In genomic region chr1:171195046-171195822, GRCm38 (mm10) we compare ENCODE assay signal across 9 mouse cellular contexts. TPM values are rescaled to one million over a fixed set of nuclear protein-coding genes. Genes with fewer than 3 reads are reported as not detected.
DNase-seq lines count a peak whose midpoint lies in the region; ATAC-seq and TF ChIP-seq lines count a peak whose summit lies in the region.
"Had no signal": no experiment of that assay in that cellular context is flagged by ENCODE, and none has a peak within 500 bp of the region (broad histone marks: within the 10 kb centered on the region; RNA-seq: fewer than 3 reads in every experiment).

No protein-coding gene starts in this region.

- H3K4me2 ChIP-seq in heart, embryonic 14.5 days (ENCODE audit: low read length), result peak overlapping the region; percentile 97
- peak overlapping the region; percentile 96 for H3K4me2 ChIP-seq in hindbrain, postnatal 0 days (ENCODE audit: low read depth, low read length)
- H3K4me2 ChIP-seq in midbrain, embryonic 16.5 days (ENCODE audit: low read length), result peak overlapping the region; percentile 95

- H3K4me3 ChIP-seq in heart, embryonic 14.5 days (ENCODE audit: control insufficient read depth in 1 of 2, insufficient read depth in 1 of 2, low read depth in 1 of 2, low read length in 2 of 2), result peak overlapping the region; percentile 75 to 83
- peak overlapping the region; percentile 54 for H3K4me3 ChIP-seq in cortical plate, adult 2 months (ENCODE audit: insufficient read depth, low read length)
- H3K4me3 ChIP-seq in hindbrain, postnatal 0 days (ENCODE audit: low read length), result peak overlapping the region; percentile 66
- peak overlapping the region; percentile 63 for H3K4me3 ChIP-seq in midbrain, embryonic 16.5 days (ENCODE audit: low read depth, low read length)

- 0 out of 4 replicates have a peak overlapping the region, but pooled peaks of 1 of the 2 experiments have one; percentile 33 for H3K27ac ChIP-seq in heart, embryonic 14.5 days (replicated peaks in 1 of 2; ENCODE audit: control insufficient read depth in 1 of 2, insufficient read depth in 1 of 2, low read depth in 2 of 2, low read length in 2 of 2)
- H3K27ac ChIP-seq in cortical plate, adult 2 months (ENCODE audit: insufficient read depth, low read length), result no peak overlapping the region
- H3K27ac ChIP-seq in hindbrain, postnatal 0 days, result no peak overlapping the region; the same call in 1 of the 2 replicates
- no peak overlapping the region for H3K27ac ChIP-seq in midbrain, embryonic 16.5 days (ENCODE audit: low read length)

- WGBS in heart, embryonic 14.5 days, result 8% methylated on average over 20 of the region's 20 CpGs
- WGBS in hindbrain, postnatal 0 days, result 9% methylated on average over 20 of the region's 20 CpGs
- WGBS in midbrain, embryonic 16.5 days, result 6% methylated on average over 20 of the region's 20 CpGs

- no peak for DNase-seq in heart, adult 18-20 months
- peak; percentile 17 for DNase-seq in hindbrain, postnatal 0 days (ENCODE audit: low spot score)
- no peak for DNase-seq in ovary, adult 18-20 months (ENCODE audit: low spot score)
- DNase-seq in gastrocnemius, postnatal 10 days, result no peak
- no peak for DNase-seq in adrenal gland, postnatal 10 days

- H3K27me3 ChIP-seq in heart, embryonic 14.5 days (ENCODE audit: control insufficient read depth, insufficient read depth, low read length), result peaks cover 10% of the 10 kb centered on the region; the same call in 1 of the 2 replicates
- H3K27me3 ChIP-seq in hindbrain, postnatal 0 days (ENCODE audit: insufficient read depth, low read length), result peaks cover 4% of the 10 kb centered on the region; the same call in 1 of the 2 replicates
- H3K27me3 ChIP-seq in midbrain, embryonic 16.5 days (ENCODE audit: control insufficient read depth, insufficient read depth, low read depth, low read length), result peaks cover 4% of the 10 kb centered on the region

- H3K9ac ChIP-seq in heart, embryonic 14.5 days (ENCODE audit: low read length), result peak overlapping the region; percentile 81
- H3K9ac ChIP-seq in hindbrain, postnatal 0 days (replicated peaks; ENCODE audit: low read length), result peak overlapping the region; percentile 56
- H3K9ac ChIP-seq in midbrain, embryonic 16.5 days (ENCODE audit: low read depth, low read length), result peak overlapping the region; percentile 72

- no peaks in the 10 kb centered on the region for H3K9me3 ChIP-seq in heart, embryonic 14.5 days (ENCODE audit: control insufficient read depth, low read length)
- no peaks in the 10 kb centered on the region for H3K9me3 ChIP-seq in hindbrain, postnatal 0 days (ENCODE audit: low read length)
- no peaks in the 10 kb centered on the region for H3K9me3 ChIP-seq in midbrain, embryonic 16.5 days (replicated peaks; ENCODE audit: control insufficient read depth, low read length, poor library complexity, severe bottlenecking)

- peaks cover 23 to 24% of the 10 kb centered on the region in 2 experiments for H3K4me1 ChIP-seq in heart, embryonic 14.5 days (ENCODE audit: control insufficient read depth in 2 of 2, insufficient read depth in 2 of 2, low read length in 2 of 2)
- no peaks in the 10 kb centered on the region for H3K4me1 ChIP-seq in cortical plate, adult 2 months (ENCODE audit: control insufficient read depth, insufficient read depth, low read length)
- peaks cover 3% of the 10 kb centered on the region for H3K4me1 ChIP-seq in hindbrain, postnatal 0 days (ENCODE audit: insufficient read depth, low read length)
- peaks cover 18% of the 10 kb centered on the region for H3K4me1 ChIP-seq in midbrain, embryonic 16.5 days (ENCODE audit: control insufficient read depth, insufficient read depth, low read length)

- no peak for TF ChIP-seq POLR2A in cortical plate, adult 2 months (IDR thresholded peaks at IDR 0.05; ENCODE audit: extremely low read depth, insufficient read depth, low read length)

- no peak for TF ChIP-seq CTCF in cortical plate, adult 2 months (IDR thresholded peaks at IDR 0.05; ENCODE audit: extremely low read depth, insufficient read depth, low read length)
- no peak for TF ChIP-seq CTCF in hindbrain, postnatal 0 days (IDR thresholded peaks at IDR 0.05; ENCODE audit: low read depth)

- ATAC-seq in heart, embryonic 14.5 days (ENCODE audit: insufficient number of reproducible peaks, insufficient read depth, low FRiP score, low read depth), result no peak
- ATAC-seq in hindbrain, postnatal 0 days, result no peak
- peak; percentile 43 for ATAC-seq in midbrain, embryonic 16.5 days

- H3K36me3 ChIP-seq in heart, embryonic 14.5 days (ENCODE audit: control insufficient read depth, insufficient read depth, low read length), result no peaks in the 10 kb centered on the region
- H3K36me3 ChIP-seq in hindbrain, postnatal 0 days (ENCODE audit: insufficient read depth, low read length), result no peaks in the 10 kb centered on the region
- H3K36me3 ChIP-seq in midbrain, embryonic 16.5 days (ENCODE audit: control insufficient read depth, insufficient read depth, low read length), result no peaks in the 10 kb centered on the region

RNA-seq across cellular contexts. Expression of gene Pcp4l1, which starts 0.8 kb away (rescaled TPM):
- polyA plus RNA-seq in heart, embryonic 14.5 days (2014; fragmentation: Nextera tagmentation; extraction: Ambion mirVana), result 58.8 TPM in 2 replicates
- 100 to 1,000 TPM; 196 to 272 TPM for total RNA-seq in heart, adult 18-20 months (2021)
- polyA plus RNA-seq in cortical plate, adult 2 months (2012; rRNA removed), result 109 and 168 TPM in 2 replicates
- total RNA-seq in hindbrain, postnatal 0 days (2014; rRNA removed), result 19.4 and 23.5 TPM in 2 replicates
- 53.6 and 65.6 TPM in 2 replicates for polyA plus RNA-seq in hindbrain, postnatal 0 days (2015; fragmentation: Nextera tagmentation; extraction: Ambion mirVana)
- 15.1 and 20.7 TPM in 2 replicates for polyA plus RNA-seq in midbrain, embryonic 16.5 days (2015; fragmentation: Nextera tagmentation; extraction: Ambion mirVana)
- total RNA-seq in gastrocnemius, postnatal 10 days (2021), result 10 to 100 TPM; 11.6 to 11.8 TPM
- total RNA-seq in adrenal gland, postnatal 10 days (2021), result 10 to 100 TPM; 28.0 to 30.7 TPM
- total RNA-seq: MEL had no signal

RNA-seq across cellular contexts. Expression of gene Nr1i3, which starts 18.5 kb away (rescaled TPM):
- 0.28 and 0.32 TPM in 2 replicates for polyA plus RNA-seq in heart, embryonic 14.5 days (2014; fragmentation: Nextera tagmentation; extraction: Ambion mirVana)
- total RNA-seq in heart, adult 18-20 months (2021), result not detected
- 0.11 and 0.15 TPM in 2 replicates for polyA plus RNA-seq in cortical plate, adult 2 months (2012; rRNA removed)
- total RNA-seq in hindbrain, postnatal 0 days (2014; rRNA removed), result not detected in 2 replicates
- polyA plus RNA-seq in hindbrain, postnatal 0 days (2015; fragmentation: Nextera tagmentation; extraction: Ambion mirVana), result 0.40 and 0.43 TPM in 2 replicates
- 0.38 and 0.47 TPM in 2 replicates for polyA plus RNA-seq in midbrain, embryonic 16.5 days (2015; fragmentation: Nextera tagmentation; extraction: Ambion mirVana)
- not detected for total RNA-seq in gastrocnemius, postnatal 10 days (2021)
- 10 to 100 TPM; 13.4 to 29.4 TPM for total RNA-seq in adrenal gland, postnatal 10 days (2021)

RNA-seq across cellular contexts. Expression of gene Tomm40l, which starts 27.1 kb away (rescaled TPM):
- 54.2 and 58.4 TPM in 2 replicates for polyA plus RNA-seq in heart, embryonic 14.5 days (2014; fragmentation: Nextera tagmentation; extraction: Ambion mirVana)
- 10 to 100 TPM; 89.6 to 92.9 TPM for total RNA-seq in heart, adult 18-20 months (2021)
- 82.2 and 94.6 TPM in 2 replicates for polyA plus RNA-seq in cortical plate, adult 2 months (2012; rRNA removed)
- total RNA-seq in hindbrain, postnatal 0 days (2014; rRNA removed), result 44.2 and 53.6 TPM in 2 replicates
- 41.1 and 45.5 TPM in 2 replicates for polyA plus RNA-seq in hindbrain, postnatal 0 days (2015; fragmentation: Nextera tagmentation; extraction: Ambion mirVana)
- polyA plus RNA-seq in midbrain, embryonic 16.5 days (2015; fragmentation: Nextera tagmentation; extraction: Ambion mirVana), result 46.8 and 58.3 TPM in 2 replicates
- 10 to 100 TPM; 42.2 to 44.7 TPM for total RNA-seq in gastrocnemius, postnatal 10 days (2021)
- 10 to 100 TPM; 46.9 to 58.1 TPM for total RNA-seq in adrenal gland, postnatal 10 days (2021)

RNA-seq across cellular contexts. Expression of gene Apoa2, which starts 29.6 kb away (rescaled TPM):
- 5.3 TPM in 2 replicates for polyA plus RNA-seq in heart, embryonic 14.5 days (2014; fragmentation: Nextera tagmentation; extraction: Ambion mirVana)
- 1 to 10 TPM; 2.0 to 2.7 TPM for total RNA-seq in heart, adult 18-20 months (2021)
- polyA plus RNA-seq in cortical plate, adult 2 months (2012; rRNA removed), result 2.8 and 3.0 TPM in 2 replicates
- total RNA-seq in hindbrain, postnatal 0 days (2014; rRNA removed), result not detected in 2 replicates
- polyA plus RNA-seq in hindbrain, postnatal 0 days (2015; fragmentation: Nextera tagmentation; extraction: Ambion mirVana), result 8.1 and 8.8 TPM in 2 replicates
- 2.1 and 3.1 TPM in 2 replicates for polyA plus RNA-seq in midbrain, embryonic 16.5 days (2015; fragmentation: Nextera tagmentation; extraction: Ambion mirVana)
- 1 to 10 TPM in 1 of 2 experiments, not detected in 1; 4.2 TPM for total RNA-seq in gastrocnemius, postnatal 10 days (2021)
- 1,000 to 10,000 TPM; 1,052 to 2,650 TPM for total RNA-seq in adrenal gland, postnatal 10 days (2021)
- total RNA-seq: MEL had no signal

RNA-seq across cellular contexts. Expression of gene Fcer1g, which starts 38.9 kb away (rescaled TPM):
- 30.1 and 37.7 TPM in 2 replicates for polyA plus RNA-seq in heart, embryonic 14.5 days (2014; fragmentation: Nextera tagmentation; extraction: Ambion mirVana)
- 10 to 100 TPM; 10.2 to 13.4 TPM for total RNA-seq in heart, adult 18-20 months (2021)
- polyA plus RNA-seq in cortical plate, adult 2 months (2012; rRNA removed), result 35.9 and 40.7 TPM in 2 replicates
- total RNA-seq in hindbrain, postnatal 0 days (2014; rRNA removed), result 24.2 and 30.6 TPM in 2 replicates
- 31.4 and 34.6 TPM in 2 replicates for polyA plus RNA-seq in hindbrain, postnatal 0 days (2015; fragmentation: Nextera tagmentation; extraction: Ambion mirVana)
- 15.9 and 19.3 TPM in 2 replicates for polyA plus RNA-seq in midbrain, embryonic 16.5 days (2015; fragmentation: Nextera tagmentation; extraction: Ambion mirVana)
- 10 to 100 TPM; 10.4 to 13.3 TPM for total RNA-seq in gastrocnemius, postnatal 10 days (2021)
- 10 to 100 TPM; 14.4 to 19.2 TPM for total RNA-seq in adrenal gland, postnatal 10 days (2021)

Comparison
In these comparisons a context has a peak if more than half of its experiments do, and no peak if none do; other contexts are left out.
1. RNA of gene Nr1i3, which starts 18.5 kb away (total RNA-seq): 13.4 to 29.4 TPM in adrenal gland, postnatal 10 days; not detected in heart, adult 18-20 months, not detected in gastrocnemius, postnatal 10 days and not detected in hindbrain, postnatal 0 days; every median in the first group is over 10 times any median in the second.
2. Peak in every context shown above with its lines, with median percentiles within 50 percentile points of each other: H3K4me2 ChIP-seq, H3K4me3 ChIP-seq and H3K9ac ChIP-seq.